Mouse (Mus musculus) embryonic facial prominence, embryonic 11.5 days (tissue): ENCODE results near the gene Gm49387. TPM values are rescaled to one million over a fixed set of nuclear protein-coding genes. Genes with fewer than 3 reads are reported as not detected.
A peak's percentile ranks its signal among the peaks of the same experiment; 100 is the strongest.

Experiments used
- ATAC-seq: fragments of 200-750 bp; cut with Nextera tagmentation; replicated peaks from 2 replicates; pipeline ENCODE4 v1.8.0; 2017; ENCODE audit warnings: low read depth; ENCODE audit not compliant: insufficient number of reproducible peaks, low FRiP score, low TSS enrichment
- DNase-seq: peaks from one replicate; pipeline ENCODE4 v3.0.0-alpha.2; 2015; ENCODE audit warnings: low spot score
- H3K27ac ChIP-seq: fragments of 300-500 bp; sonication (generic); replicated peaks from 2 replicates; pipeline ENCODE4 v1.5.1; 2014; ENCODE audit warnings: mild to moderate bottlenecking, low read depth, low read length, control low read depth
- H3K27me3 ChIP-seq: fragments of 300-500 bp; sonication (generic); 2 replicates; pipeline ENCODE4 v1.6.1; 2014; ENCODE audit warnings: mild to moderate bottlenecking, low read length, moderate library complexity, mixed read lengths; ENCODE audit not compliant: control insufficient read depth, insufficient read depth
- H3K36me3 ChIP-seq: fragments of 300-500 bp; sonication (generic); replicated peaks from 2 replicates; pipeline ENCODE4 v1.6.1; 2014; ENCODE audit warnings: low read depth, mild to moderate bottlenecking, low read length, moderate library complexity, mixed read lengths; ENCODE audit not compliant: control insufficient read depth, insufficient read depth
- H3K4me1 ChIP-seq: fragments of 300-500 bp; sonication (generic); 2 replicates; pipeline ENCODE4 v1.6.1; 2014; ENCODE audit warnings: low read length, mixed read lengths; ENCODE audit not compliant: control insufficient read depth, insufficient read depth
- H3K4me2 ChIP-seq: fragments of 300-500 bp; sonication (generic); 2 replicates; pipeline ENCODE4 v1.6.1; 2014; ENCODE audit warnings: low read depth, mild to moderate bottlenecking, control low read depth, low read length, moderate library complexity
- H3K4me3 ChIP-seq: fragments of 300-500 bp; sonication (generic); 2 replicates; pipeline ENCODE4 v1.5.1; 2014; ENCODE audit warnings: low read depth, low read length, control low read depth
- H3K9ac ChIP-seq: fragments of 300-500 bp; sonication (generic); replicated peaks from 2 replicates; pipeline ENCODE4 v1.6.1; 2014; ENCODE audit warnings: mild to moderate bottlenecking, control low read depth, low read length
- H3K9me3 ChIP-seq: fragments of 300-500 bp; sonication (generic); replicated peaks from 2 replicates; pipeline ENCODE4 v1.6.1; 2016; ENCODE audit warnings: mild to moderate bottlenecking, low read length, inconsistent platforms, mixed read lengths; ENCODE audit not compliant: control insufficient read depth
- whole genome bisulfite sequencing: fragments of 180-500 bp; shearing (Covaris S2); extraction: QIAGEN DNeasy Blood & Tissue Kit; methylation state at CpG from one replicate; pipeline ENCODE4 v1.1.7; 2014; 5-methylcytosine and 5-hydroxymethylcytosine counted together
- polyA plus RNA-seq: library from polyadenylated mRNA; unstranded; fragments of >200 nt; fragmentation: Nextera tagmentation; extraction: Ambion mirVana; gene quantifications from 2 replicates; pipeline ENCODE4 v1.2.1, GENCODE M21; 2014

Gene Gm49387
- polyA plus RNA-seq, 1 experiment from 2014 or later, result 2.0 TPM

DNA sequence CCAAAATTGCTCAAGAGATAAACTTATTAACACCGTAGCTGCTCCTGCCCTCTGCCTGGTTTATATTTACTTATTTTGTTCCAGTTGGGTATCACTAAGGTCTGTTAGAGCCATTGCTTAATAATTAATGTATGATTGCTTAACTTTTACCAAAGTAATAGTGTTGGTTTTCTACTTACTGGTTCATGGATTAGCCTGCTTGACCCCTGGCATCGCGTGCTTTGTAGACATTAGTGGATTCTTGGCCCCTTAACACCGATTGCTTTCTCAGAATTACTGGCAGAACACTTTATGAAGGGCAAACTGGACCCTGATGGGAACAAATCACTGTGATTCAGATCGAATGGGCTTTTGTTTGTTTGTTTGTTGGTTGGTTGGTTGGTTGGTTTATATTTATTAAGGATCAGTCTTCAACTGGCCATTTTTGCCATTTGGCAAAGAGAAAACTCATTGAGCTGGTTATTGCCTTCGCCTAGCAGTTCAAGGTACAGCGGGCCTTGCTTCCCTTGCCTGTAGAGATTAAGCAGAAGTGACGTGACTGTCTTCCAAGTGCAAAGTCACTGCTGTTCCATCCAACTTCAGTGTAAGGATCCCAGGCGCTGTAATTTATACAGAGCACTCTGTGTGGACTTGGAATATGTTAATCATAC, 953 bp upstream of the Gm49387 start:
- no peak for DNase-seq
- no peak overlapping the region for H3K27ac ChIP-seq
- WGBS, result 68% methylated on average over 9 of the region's 9 CpGs

DNA sequence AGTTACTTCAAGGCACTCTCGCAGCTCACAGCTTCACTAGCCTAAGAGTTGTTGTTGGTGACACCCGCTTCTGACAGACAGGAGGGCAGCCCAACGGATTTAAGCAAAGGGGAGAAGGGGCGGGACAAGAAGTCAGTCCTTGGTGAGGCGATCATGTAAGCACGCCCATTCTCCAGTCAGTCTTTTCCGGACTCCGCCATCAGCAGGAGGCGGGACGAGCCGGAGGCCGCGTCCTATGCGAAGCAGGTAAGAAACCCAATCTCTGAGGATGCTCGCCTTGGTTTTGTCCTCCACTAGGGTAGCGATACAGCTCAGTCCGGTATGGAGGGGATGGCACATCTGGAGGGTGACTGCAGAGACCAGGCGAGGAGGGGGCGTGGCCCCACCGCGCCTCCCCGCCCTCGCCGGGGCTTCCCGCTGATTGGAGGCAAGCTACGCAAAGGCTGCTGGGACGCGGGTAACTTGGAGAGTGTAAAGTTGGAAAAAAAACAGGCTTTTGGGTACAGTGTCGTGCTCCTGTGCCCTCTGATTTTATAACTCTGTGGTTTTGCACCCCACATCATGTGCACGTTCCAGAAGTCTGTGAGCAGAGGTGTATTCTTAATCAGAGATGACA, 320 bp upstream of the Gm49387 start, which contains the start of the genes Btd and Hacl1:
Btd (plus strand) TSS at position 139 of the 616 bp plus-strand sequence.
Hacl1 (minus strand) TSS at position 397 of the 616 bp plus-strand sequence.
- H3K9ac ChIP-seq, result peak within 1 kb of the TSS; percentile 70
- H3K4me1 ChIP-seq, result no peaks in the 10 kb centered on the region
- WGBS, result 0% methylated on average over 30 of the region's 30 CpGs
- DNase-seq (peak; percentile 94), ATAC-seq (peak; percentile 97)
- peak within 1 kb of the TSS; percentile 88 for H3K4me2 ChIP-seq
- peak within 1 kb of the TSS; percentile 62 for H3K4me3 ChIP-seq
- no peaks in the 10 kb centered on the region for H3K27me3 ChIP-seq
- H3K27ac ChIP-seq, result peak within 1 kb of the TSS; percentile 54; the same call in 1 of the 2 replicates
- no peaks in the 10 kb centered on the region for H3K9me3 ChIP-seq
- no peaks in the 10 kb centered on the region for H3K36me3 ChIP-seq

More for the DNA sequence above, 953 bp upstream of the Gm49387 start:
- peak overlapping the region; percentile 62 for H3K4me3 ChIP-seq
- H3K9me3 ChIP-seq, result no peaks in the 10 kb centered on the region
- H3K4me2 ChIP-seq, result peak overlapping the region; percentile 88
- peak overlapping the region; percentile 70 for H3K9ac ChIP-seq
- no peaks in the 10 kb centered on the region for H3K27me3 ChIP-seq
- no peaks in the 10 kb centered on the region for H3K4me1 ChIP-seq
- no peak for ATAC-seq
- no peaks in the 10 kb centered on the region for H3K36me3 ChIP-seq

DNA sequence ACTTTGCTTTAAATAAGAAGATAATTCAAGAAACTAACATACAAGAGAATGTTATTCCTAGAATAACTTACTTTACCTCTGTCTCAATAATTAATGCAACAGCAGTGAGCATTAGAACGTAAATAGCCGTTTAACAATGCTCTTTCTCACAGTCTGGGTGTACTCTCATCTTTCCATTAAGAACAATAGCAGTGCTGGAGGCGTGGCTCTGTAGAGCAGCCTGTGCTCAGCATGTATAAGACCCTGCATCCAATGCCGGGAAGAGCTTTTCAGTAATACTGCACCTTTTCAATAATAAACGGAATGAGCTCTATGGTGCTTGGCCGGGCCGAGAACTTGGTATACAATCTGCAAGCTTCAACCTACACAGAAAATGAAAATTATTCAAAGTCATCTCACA, 10.0 kb downstream of the Gm49387 start:
- ATAC-seq (no peak), DNase-seq (no peak)
- no peaks in the 10 kb centered on the region for H3K4me1 ChIP-seq
- H3K4me2 ChIP-seq, result no peak overlapping the region
- H3K4me3 ChIP-seq, result no peak overlapping the region
- H3K27me3 ChIP-seq, result no peaks in the 10 kb centered on the region
- H3K27ac ChIP-seq, result no peak overlapping the region
- 62% methylated on average over 7 of the region's 7 CpGs for WGBS
- H3K9ac ChIP-seq, result no peak overlapping the region
- no peaks in the 10 kb centered on the region for H3K9me3 ChIP-seq
- no peaks in the 10 kb centered on the region for H3K36me3 ChIP-seq

DNA sequence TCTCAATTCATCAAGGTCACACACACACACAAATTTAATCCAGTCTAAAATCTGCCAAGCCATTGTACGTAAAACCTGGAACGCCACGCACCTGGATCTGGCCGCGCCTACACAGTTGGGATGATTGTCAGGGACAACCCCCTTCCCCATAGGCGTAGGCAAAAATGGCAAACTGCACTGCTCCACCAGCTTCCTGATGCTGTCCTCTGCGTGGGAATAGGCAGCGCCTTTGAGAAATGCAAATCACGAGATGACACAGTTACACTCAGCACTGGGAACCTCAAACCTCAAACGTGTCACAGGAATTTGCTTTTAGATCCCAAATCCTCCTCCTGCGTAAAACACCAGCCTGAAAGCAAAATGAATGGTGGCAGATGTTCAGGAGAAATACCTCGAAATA, 17.9 kb downstream of the Gm49387 start:
- no peak for ATAC-seq
- WGBS, result 88% methylated on average over 12 of the region's 12 CpGs
- H3K27ac ChIP-seq, result no peak overlapping the region
- H3K9ac ChIP-seq, result no peak overlapping the region
- no peaks in the 10 kb centered on the region for H3K27me3 ChIP-seq
- no peaks in the 10 kb centered on the region for H3K9me3 ChIP-seq
- no peak overlapping the region for H3K4me2 ChIP-seq
- DNase-seq, result no peak
- H3K36me3 ChIP-seq, result no peaks in the 10 kb centered on the region
- no peak overlapping the region for H3K4me3 ChIP-seq
- no peaks in the 10 kb centered on the region for H3K4me1 ChIP-seq

DNA sequence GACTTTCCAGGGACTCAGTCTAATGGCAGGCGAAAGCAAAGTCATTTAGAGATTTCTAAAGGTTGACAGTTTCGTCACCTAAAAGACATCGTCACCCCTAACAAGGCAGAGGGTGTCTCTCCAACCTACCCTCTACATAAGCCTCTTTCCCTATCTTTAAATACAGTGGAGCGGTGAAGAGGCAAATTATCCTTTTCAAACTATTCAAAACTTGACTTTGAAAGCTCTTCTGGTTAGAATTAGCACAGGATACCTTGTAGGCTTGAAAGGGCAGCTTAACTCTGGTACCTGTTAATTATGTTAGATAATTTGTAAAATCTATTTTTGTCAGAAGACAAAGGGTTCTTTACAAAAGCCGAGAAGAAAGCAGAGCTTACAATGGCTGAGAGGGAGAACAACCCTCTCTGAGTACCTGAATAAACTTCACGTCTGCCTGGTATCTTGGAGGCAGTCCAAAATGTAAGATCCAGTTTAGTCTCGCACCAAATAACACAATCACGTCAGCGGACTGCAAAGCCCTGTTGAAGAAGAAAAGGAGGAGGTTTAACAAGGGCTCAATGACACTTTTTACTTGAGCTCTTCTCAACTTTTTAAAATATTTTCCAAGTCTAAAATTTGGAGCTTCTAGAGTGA, 20.0 kb downstream of the Gm49387 start:
- DNase-seq, result no peak

DNA sequence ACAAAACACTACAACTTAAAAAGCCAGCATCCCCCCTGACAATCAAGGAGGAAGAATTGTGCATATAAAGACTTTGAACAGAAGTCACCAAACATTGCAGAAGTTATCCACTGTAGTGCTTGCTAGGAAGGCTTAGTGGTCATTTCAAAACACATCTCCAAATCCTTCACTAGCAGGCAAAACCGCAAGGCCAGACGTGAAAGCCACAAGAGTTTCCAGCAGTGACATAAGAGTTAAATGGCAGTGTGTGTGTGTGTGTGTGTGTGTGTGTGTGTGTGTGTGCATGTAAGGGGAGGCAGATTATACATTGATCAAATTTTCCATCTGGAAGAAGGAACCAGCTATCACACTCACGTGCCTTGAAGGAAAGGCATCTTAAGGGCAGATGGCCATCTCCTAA, 22.7 kb downstream of the Gm49387 start:
- 90% methylated on average over 3 of the region's 3 CpGs for WGBS

More for the DNA sequence above, 20.0 kb downstream of the Gm49387 start:
- H3K36me3 ChIP-seq, result no peaks in the 10 kb centered on the region
- H3K27ac ChIP-seq, result no peak overlapping the region
- no peak overlapping the region for H3K4me2 ChIP-seq
- no peaks in the 10 kb centered on the region for H3K9me3 ChIP-seq
- no peaks in the 10 kb centered on the region for H3K27me3 ChIP-seq
- H3K4me3 ChIP-seq, result no peak overlapping the region
- H3K4me1 ChIP-seq, result no peaks in the 10 kb centered on the region
- H3K9ac ChIP-seq, result no peak overlapping the region
- 83% methylated on average over 9 of the region's 9 CpGs for WGBS
- ATAC-seq, result no peak

DNA sequence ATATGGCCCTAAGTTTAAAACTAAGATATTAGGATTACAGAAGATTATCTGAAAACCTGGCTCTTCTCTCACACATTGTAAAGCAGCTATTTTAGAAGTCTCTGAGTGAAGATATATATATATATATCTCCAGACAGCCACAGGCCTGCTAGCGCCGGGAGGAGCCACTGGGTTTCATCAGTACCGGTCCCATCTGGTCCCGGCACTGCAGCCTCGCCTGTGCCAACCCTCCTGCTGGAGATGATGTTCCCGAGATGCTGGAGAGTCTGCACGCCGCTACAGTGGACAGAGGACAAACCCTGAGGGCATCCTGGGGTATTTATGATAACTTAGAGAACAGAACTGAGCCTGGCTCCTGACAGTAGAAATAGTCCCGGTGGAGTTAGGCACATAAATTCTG, 23.5 kb downstream of the Gm49387 start:
- no peak for ATAC-seq
- no peaks in the 10 kb centered on the region for H3K27me3 ChIP-seq
- no peak overlapping the region for H3K4me2 ChIP-seq
- no peak for DNase-seq
- H3K36me3 ChIP-seq, result no peaks in the 10 kb centered on the region
- H3K4me1 ChIP-seq, result no peaks in the 10 kb centered on the region
- no peak overlapping the region for H3K9ac ChIP-seq
- no peak overlapping the region for H3K4me3 ChIP-seq
- H3K9me3 ChIP-seq, result no peaks in the 10 kb centered on the region
- WGBS, result 87% methylated on average over 9 of the region's 9 CpGs
- no peak overlapping the region for H3K27ac ChIP-seq

More for the DNA sequence above, 22.7 kb downstream of the Gm49387 start:
- H3K9ac ChIP-seq, result no peak overlapping the region
- no peak overlapping the region for H3K4me2 ChIP-seq
- H3K27ac ChIP-seq, result no peak overlapping the region
- no peak overlapping the region for H3K4me3 ChIP-seq
- no peaks in the 10 kb centered on the region for H3K36me3 ChIP-seq
- H3K4me1 ChIP-seq, result no peaks in the 10 kb centered on the region
- DNase-seq (no peak), ATAC-seq (no peak)
- no peaks in the 10 kb centered on the region for H3K27me3 ChIP-seq
- H3K9me3 ChIP-seq, result no peaks in the 10 kb centered on the region

DNA sequence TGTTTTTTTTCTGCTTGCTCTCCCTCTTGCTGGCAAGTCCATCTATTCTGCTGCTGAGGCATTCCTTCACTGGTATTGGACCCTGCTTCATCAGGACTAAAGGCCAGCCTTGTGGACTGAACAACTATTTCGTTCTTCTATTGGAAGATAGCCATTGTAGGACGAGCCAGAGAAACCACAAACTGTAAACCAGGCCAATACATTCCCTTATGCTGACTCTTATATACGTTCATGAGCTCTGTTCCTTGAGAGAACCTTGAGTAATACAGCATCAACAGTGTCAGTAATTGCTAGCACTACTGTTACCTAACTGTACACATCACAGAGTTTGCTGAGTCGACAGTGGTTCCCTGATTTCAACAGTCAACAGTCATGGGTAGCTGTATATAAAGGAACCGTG, 27.0 kb downstream of the Gm49387 start:
- no peaks in the 10 kb centered on the region for H3K4me1 ChIP-seq
- H3K27ac ChIP-seq, result no peak overlapping the region
- H3K4me2 ChIP-seq, result no peak overlapping the region
- 84% methylated on average over 5 of the region's 5 CpGs for WGBS
- no peaks in the 10 kb centered on the region for H3K27me3 ChIP-seq
- no peak overlapping the region for H3K9ac ChIP-seq
- ATAC-seq (no peak), DNase-seq (no peak)
- no peaks in the 10 kb centered on the region for H3K36me3 ChIP-seq
- H3K9me3 ChIP-seq, result no peaks in the 10 kb centered on the region
- H3K4me3 ChIP-seq, result no peak overlapping the region
